Mouse (Mus musculus): ENCODE measurements around the gene Sfxn4. TPM values are rescaled to one million over a fixed set of nuclear protein-coding genes. Genes with fewer than 3 reads are reported as not detected.
A peak's percentile ranks its signal among the peaks of the same experiment; 100 is the strongest.

The Sfxn4 gene
- total and polyA plus RNA-seq, 3 experiments, result 2.2 to 3.9 (median 3.1) TPM

GRCm38 (mm10) chr19:60903139-60903538, 41.9 kb upstream of the Sfxn4 start:
- H3K27me3 ChIP-seq (replicated peaks), result no peaks in the 10 kb centered on the region
- in situ Hi-C loops (cut with MboI; ENCODE audit: low pct_ligation_motif_present, low pct_unique_long_range_greater_than_20kb, low sequenced_read_pairs), result no loop called here
- no peak overlapping the region for H3K27ac ChIP-seq (ENCODE audit: insufficient read depth, low read depth)
- TF ChIP-seq PAX5 (IDR thresholded peaks at IDR 0.05; ENCODE audit: low read length), result no peak
- H3K9ac ChIP-seq (ENCODE audit: insufficient read depth, low read depth), result no peak overlapping the region
- no peak overlapping the region for H3K4me3 ChIP-seq (replicated peaks in 1 of 3; ENCODE audit: low read depth in 2 of 3, low read length in 2 of 3, poor library complexity in 1 of 3)
- peaks cover 8 to 27% of the 10 kb centered on the region in 2 experiments; a peak in 3 of 4 replicates for H3K4me1 ChIP-seq (ENCODE audit: control insufficient read depth in 1 of 2, insufficient read depth in 2 of 2)
- peaks cover 5% of the 10 kb centered on the region; the same call in 1 of the 2 replicates for H3K79me2 ChIP-seq (replicated peaks; ENCODE audit: control insufficient read depth, extremely low read depth, insufficient read depth, poor library complexity, severe bottlenecking)
- no peak for DNase-seq (ENCODE audit: extremely low read depth)
- H3K9me3 ChIP-seq (replicated peaks; ENCODE audit: low read length), result peaks cover 4% of the 10 kb centered on the region
- dilution Hi-C loops (cut with MboI; ENCODE audit: extremely low pct_ligation_motif_present, extremely low pct_unique_long_range_greater_than_20kb, low sequenced_read_pairs), result no loop called here
- H3K4me2 ChIP-seq (ENCODE audit: insufficient read depth, low read depth, poor library complexity, severe bottlenecking), result no peak overlapping the region
- peaks cover 0 to 18% of the 10 kb centered on the region in 2 experiments for H3K36me3 ChIP-seq (replicated peaks in 1 of 2; ENCODE audit: control insufficient read depth in 1 of 2, insufficient read depth in 1 of 2, low read length in 1 of 2)

DNA sequence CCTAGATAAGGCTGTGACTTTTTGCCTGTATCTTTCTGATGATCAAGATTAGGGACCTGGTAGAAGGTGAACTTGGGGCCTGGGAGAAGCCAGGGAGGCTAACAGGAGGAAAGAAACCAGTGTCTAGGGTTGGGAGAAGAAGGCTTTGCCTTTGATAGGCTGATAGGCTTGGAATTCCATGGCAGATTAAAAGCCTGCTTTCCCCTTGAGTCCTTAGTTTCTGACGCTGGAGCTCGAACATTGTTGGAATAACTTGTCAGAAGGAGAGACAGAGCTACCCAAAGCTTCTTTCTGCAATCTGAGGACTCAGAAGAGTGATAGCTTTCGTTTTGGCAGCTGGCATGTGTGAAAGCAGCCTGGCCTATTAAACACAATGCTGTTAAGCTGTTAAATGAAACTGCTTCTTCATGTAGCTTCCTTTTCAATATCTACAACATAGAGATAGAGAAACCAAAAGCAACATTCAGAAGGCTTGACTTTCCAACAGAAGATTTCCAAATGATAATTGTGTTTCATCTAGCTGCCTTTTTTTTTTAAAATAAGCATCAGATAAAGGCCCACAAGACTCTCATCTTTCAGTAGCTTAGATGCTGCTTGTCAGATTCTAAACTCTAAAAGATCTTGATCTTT, 34.1 kb upstream of the Sfxn4 start:
- TF ChIP-seq SIN3A (IDR thresholded peaks at IDR 0.05; ENCODE audit: low read length), result peak; percentile 44; the same call in 1 of the 2 replicates
- 0 out of 2 replicates have a peak, but pooled peaks have one; percentile 45 for TF ChIP-seq CHD1 (IDR thresholded peaks at IDR 0.05; ENCODE audit: low read depth, low read length)
- no peak for TF ChIP-seq ZKSCAN1 (IDR thresholded peaks at IDR 0.05; ENCODE audit: borderline replicate concordance, low read depth, low read length)
- no peak for TF ChIP-seq GABPA (IDR thresholded peaks at IDR 0.05; ENCODE audit: insufficient replicate concordance, low read depth, low read length)
- peak; percentile 73 for TF ChIP-seq MAX (IDR thresholded peaks at IDR 0.05; ENCODE audit: low read length)
- TF ChIP-seq MYC (IDR thresholded peaks at IDR 0.05; ENCODE audit: low read depth, low read length), result 0 out of 2 replicates have a peak, but pooled peaks have one; percentile 41
- no peak for TF ChIP-seq ZMIZ1 (IDR thresholded peaks at IDR 0.05; ENCODE audit: low read depth, low read length)
- TF ChIP-seq TBP (conservative IDR thresholded peaks at IDR 0.05; ENCODE audit: low read depth, low read length), result 0 out of 2 replicates have a peak, but pooled peaks have one; percentile 20
- peak; percentile 10; the same call in 1 of the 2 replicates for TF ChIP-seq EP300 (IDR thresholded peaks at IDR 0.05; ENCODE audit: low read length)
- no peak for TF ChIP-seq RAD21 (IDR thresholded peaks at IDR 0.05; ENCODE audit: low read depth, low read length)
- no peak for TF ChIP-seq RCOR1 (conservative IDR thresholded peaks at IDR 0.05; ENCODE audit: low read depth, low read length)
- no peak for TF ChIP-seq USF1 (IDR thresholded peaks at IDR 0.05; ENCODE audit: low read depth, low read length)
- peak overlapping the region; percentile 94 for H3K9ac ChIP-seq (ENCODE audit: insufficient read depth, low read depth)
- DNase-seq (ENCODE audit: extremely low read depth), result no peak
- dilution Hi-C loops (cut with MboI; ENCODE audit: extremely low pct_ligation_motif_present, extremely low pct_unique_long_range_greater_than_20kb, low sequenced_read_pairs) (no loop called here), in situ Hi-C loops (cut with MboI; ENCODE audit: low pct_ligation_motif_present, low pct_unique_long_range_greater_than_20kb, low sequenced_read_pairs) (loop anchor here (10.0 kb wide), 1 partner anchor 49 kb away; no protein-coding TSS in a partner anchor)
- no peaks in the 10 kb centered on the region for H3K27me3 ChIP-seq (replicated peaks)
- H3K4me3 ChIP-seq (replicated peaks in 1 of 3; ENCODE audit: low read depth in 2 of 3, low read length in 2 of 3, poor library complexity in 1 of 3), result peak overlapping the region in 2 of 3 experiments; percentile 18 to 20
- peaks cover 3 to 39% of the 10 kb centered on the region in 2 experiments; a peak in 3 of 4 replicates for H3K4me1 ChIP-seq (ENCODE audit: control insufficient read depth in 1 of 2, insufficient read depth in 2 of 2)
- peaks cover 13% of the 10 kb centered on the region for H3K79me2 ChIP-seq (replicated peaks; ENCODE audit: control insufficient read depth, extremely low read depth, insufficient read depth, poor library complexity, severe bottlenecking)
- peaks cover 0 to 6% of the 10 kb centered on the region in 2 experiments for H3K36me3 ChIP-seq (replicated peaks in 1 of 2; ENCODE audit: control insufficient read depth in 1 of 2, insufficient read depth in 1 of 2, low read length in 1 of 2)
- H3K4me2 ChIP-seq (ENCODE audit: insufficient read depth, low read depth, poor library complexity, severe bottlenecking), result peak overlapping the region; percentile 100
- no peaks in the 10 kb centered on the region for H3K9me3 ChIP-seq (replicated peaks; ENCODE audit: low read length)
- peak overlapping the region; percentile 68 for H3K27ac ChIP-seq (ENCODE audit: insufficient read depth, low read depth)
